Mouse (Mus musculus): ENCODE measurements around the gene Flt4. TPM values are rescaled to one million over a fixed set of nuclear protein-coding genes. Genes with fewer than 3 reads are reported as not detected.

Flt4 gene
- total RNA-seq, 2 experiments from 2014 or later: 10.3 to 11.6 TPM

- DNase-seq: no peak
- intact Hi-C loops (cut with DNase I): no loop called here
Measured at GRCm38 (mm10) chr11:49695013-49695412, 86.0 kb downstream of the Flt4 start.

GRCm38 (mm10) chr11:49695695-49696094 is 86.6 kb downstream of the Flt4 start:
- no peak for DNase-seq
- intact Hi-C loops (cut with DNase I): no loop called here

GRCm38 (mm10) chr11:49696472-49696871 is 87.4 kb downstream of the Flt4 start:
- no peak for DNase-seq
- intact Hi-C loops (cut with DNase I): no loop called here

- DNase-seq: no peak
- intact Hi-C loops (cut with DNase I): no loop called here
Measured at GRCm38 (mm10) chr11:49697779-49698178, 88.7 kb downstream of the Flt4 start.

- intact Hi-C loops (cut with DNase I): no loop called here
- DNase-seq: no peak
Measured at GRCm38 (mm10) chr11:49699079-49699478, 90.0 kb downstream of the Flt4 start.

GRCm38 (mm10) chr11:49702014-49702413 is 93.0 kb downstream of the Flt4 start:
- DNase-seq: no peak

More at GRCm38 (mm10) chr11:49702014-49702413, 93.0 kb downstream of the Flt4 start:
- intact Hi-C loops (cut with DNase I): no loop called here

Other genes starting within 250 kb of the Flt4 start
- not detected for gene Olfr1389, start 186.2 kb upstream of the Flt4 start, total RNA-seq (2021)
- gene Olfr1388, start 172.6 kb upstream of the Flt4 start, total RNA-seq (2021): under 1 TPM in 1 of 2 experiments, not detected in 1; 0.22 TPM
- gene Olfr1387, start 153.9 kb upstream of the Flt4 start, total RNA-seq (2021): under 1 TPM; 0.08 to 0.27 TPM
- not detected for gene Olfr1386, start 144.2 kb upstream of the Flt4 start, total RNA-seq (2021)
- gene Olfr1385, start 120.2 kb upstream of the Flt4 start, total RNA-seq (2021): not detected
- gene Olfr1384, start 102.5 kb upstream of the Flt4 start, total RNA-seq (2021): under 1 TPM in 1 of 2 experiments, not detected in 1; 0.31 TPM
- under 1 TPM in 1 of 2 experiments, not detected in 1; 0.69 TPM for gene Olfr1383, start 89.6 kb upstream of the Flt4 start, total RNA-seq (2021)
- gene Olfr1382, start 81.0 kb upstream of the Flt4 start, total RNA-seq (2021): not detected
- not detected for gene Olfr1381, start 65.8 kb upstream of the Flt4 start, total RNA-seq (2021)
- not detected for gene Olfr1380, start 52.4 kb upstream of the Flt4 start, total RNA-seq (2021)
- gene Scgb3a1, start 54.3 kb downstream of the Flt4 start, total RNA-seq (2021): 1 to 10 TPM in 1 of 2 experiments, not detected in 1; 1.2 TPM
- 10 to 100 TPM; 20.4 to 21.3 TPM for gene Cnot6, start 103.5 kb downstream of the Flt4 start, total RNA-seq (2021)
- gene Gfpt2, start 184.9 kb downstream of the Flt4 start, total RNA-seq (2021): 10 to 100 TPM; 11.6 to 12.2 TPM
- 10 to 100 TPM; 39.9 to 44.1 TPM for gene Mapk9, start 237.5 kb downstream of the Flt4 start, total RNA-seq (2021)

Data from heart, postnatal 36 days (tissue).